Mouse (Mus musculus): ENCODE measurements around the gene Abl1.

- TF ChIP-seq USF1 (IDR thresholded peaks at IDR 0.05; ENCODE audit: low read depth) (no peak), CEBPB (IDR thresholded peaks at IDR 0.05; ENCODE audit: low read depth) (no peak), CTCF (IDR thresholded peaks at IDR 0.05; ENCODE audit: control insufficient read depth, insufficient read depth, insufficient read length) (no peak), MYOD1 (IDR thresholded peaks at IDR 0.05; ENCODE audit: control insufficient read depth, insufficient read length, low read depth) (no peak), MYOG (IDR thresholded peaks at IDR 0.05; ENCODE audit: control insufficient read depth, extremely low read depth, insufficient read length) (no peak), MAX (IDR thresholded peaks at IDR 0.05) (no peak), FOSL1 (IDR thresholded peaks at IDR 0.05; ENCODE audit: insufficient read depth, low read length, poor library complexity, severe bottlenecking) (no peak)
These were observed 17.7 kb downstream of the Abl1 start for GRCm38 (mm10) chr2:31705914-31706313.

All from C2C12 (cell line).